Mouse (Mus musculus) forebrain, embryonic 11.5 days (tissue): Measurements from ENCODE around the gene Sipa1l3. TPM values are rescaled to one million over a fixed set of nuclear protein-coding genes. Genes with fewer than 3 reads are reported as not detected.

ENCODE experiments used
- ATAC-seq: fragments of 200-750 bp; cut with Nextera tagmentation; replicated peaks from 2 replicates; pipeline ENCODE4 v1.8.0; 2017; ENCODE audit warnings: moderate TSS enrichment; ENCODE audit not compliant: low FRiP score
- DNase-seq: peaks from one replicate; pipeline ENCODE4 v3.0.0-alpha.2; 2017; ENCODE audit warnings: low spot score
- H3K27ac ChIP-seq: fragments of 300-500 bp; sonication (generic); 2 replicates; pipeline ENCODE4 v1.5.1; 2014; ENCODE audit warnings: low read depth, low read length
- H3K27me3 ChIP-seq: fragments of 300-500 bp; sonication (generic); 2 replicates; pipeline ENCODE4 v1.6.1; 2014; ENCODE audit warnings: mild to moderate bottlenecking, low read length, mixed read lengths; ENCODE audit not compliant: control insufficient read depth, insufficient read depth
- H3K36me3 ChIP-seq: fragments of 300-500 bp; sonication (generic); 2 replicates; pipeline ENCODE4 v1.6.1; 2014; ENCODE audit warnings: mild to moderate bottlenecking, low read length, moderate library complexity, mixed read lengths; ENCODE audit not compliant: control insufficient read depth, insufficient read depth
- H3K4me1 ChIP-seq: fragments of 300-500 bp; sonication (generic); replicated peaks from 2 replicates; pipeline ENCODE4 v1.6.1; 2014; ENCODE audit warnings: low read length, mixed read lengths; ENCODE audit not compliant: control insufficient read depth, insufficient read depth
- H3K4me2 ChIP-seq: fragments of 300-500 bp; sonication (generic); 2 replicates; pipeline ENCODE4 v1.6.1; 2014; ENCODE audit warnings: low read depth, mild to moderate bottlenecking, low read length, moderate library complexity, mixed read lengths; ENCODE audit not compliant: severe bottlenecking
- H3K4me3 ChIP-seq: fragments of 300-500 bp; sonication (generic); 2 replicates; pipeline ENCODE4 v1.5.1; 2014; ENCODE audit warnings: low read depth, low read length
- H3K9ac ChIP-seq: fragments of 300-500 bp; sonication (generic); 2 replicates; pipeline ENCODE4 v1.6.1; 2014; ENCODE audit warnings: low read length
- H3K9me3 ChIP-seq: fragments of 300-500 bp; sonication (generic); 2 replicates; pipeline ENCODE4 v1.6.1; 2016; ENCODE audit warnings: low read length, mixed read lengths; ENCODE audit not compliant: control insufficient read depth
- WGBS: fragments of 180-500 bp; shearing (Covaris S2); extraction: QIAGEN DNeasy Blood & Tissue Kit; methylation state at CpG from one replicate; pipeline ENCODE4 v1.1.7; 2014; 5-methylcytosine and 5-hydroxymethylcytosine counted together
- polyA plus RNA-seq: library from polyadenylated mRNA; unstranded; fragments of >200 nt; fragmentation: Nextera tagmentation; extraction: Ambion mirVana; gene quantifications from 2 replicates; pipeline ENCODE4 v1.2.1, GENCODE M21; 2014

Gene Sipa1l3
- polyA plus RNA-seq, 1 experiment from 2014 or later: 15.9 TPM

- H3K9me3 ChIP-seq: no peaks in the 10 kb centered on the region
- DNase-seq: no peak
Measured at GRCm38 (mm10) chr7:29432180-29432946, 86.1 kb downstream of the Sipa1l3 start.

GRCm38 (mm10) chr7:29430739-29431211 is 87.7 kb downstream of the Sipa1l3 start:
- H3K4me2 ChIP-seq: no peak overlapping the region
- no peak for ATAC-seq
- DNase-seq: no peak
- no peaks in the 10 kb centered on the region for H3K9me3 ChIP-seq
- no peak overlapping the region for H3K4me3 ChIP-seq
- no peaks in the 10 kb centered on the region for H3K36me3 ChIP-seq
- 15% methylated on average over 6 of the region's 6 CpGs for WGBS
- H3K4me1 ChIP-seq: peaks cover 20% of the 10 kb centered on the region
- no peak overlapping the region for H3K27ac ChIP-seq
- H3K27me3 ChIP-seq: no peaks in the 10 kb centered on the region
- no peak overlapping the region for H3K9ac ChIP-seq

More at GRCm38 (mm10) chr7:29432180-29432946, 86.1 kb downstream of the Sipa1l3 start:
- Histone ChIP-seq H3K4me2 (0 out of 2 replicates have a peak overlapping the region, but pooled peaks have one; percentile 5), H3K27me3 (no peaks in the 10 kb centered on the region), H3K4me3 (no peak overlapping the region), H3K9ac (0 out of 2 replicates have a peak overlapping the region, but pooled peaks have one; percentile 10), H3K36me3 (no peaks in the 10 kb centered on the region), H3K27ac (0 out of 2 replicates have a peak overlapping the region, but pooled peaks have one; percentile 25), H3K4me1 (peaks cover 20% of the 10 kb centered on the region)
- ATAC-seq: peak; percentile 57
- WGBS: 17% methylated on average over 15 of the region's 15 CpGs

GRCm38 (mm10) chr7:29426056-29426455 is 92.4 kb downstream of the Sipa1l3 start:
- H3K4me2 ChIP-seq: no peak overlapping the region
- no peaks in the 10 kb centered on the region for H3K9me3 ChIP-seq
- DNase-seq (no peak), ATAC-seq (no peak)
- H3K27ac ChIP-seq: no peak overlapping the region
- H3K4me3 ChIP-seq: no peak overlapping the region
- no peaks in the 10 kb centered on the region for H3K27me3 ChIP-seq
- no peak overlapping the region for H3K9ac ChIP-seq
- no peaks in the 10 kb centered on the region for H3K36me3 ChIP-seq
- H3K4me1 ChIP-seq: peaks cover 5% of the 10 kb centered on the region
- WGBS: 83% methylated on average over 8 of the region's 8 CpGs

- no peaks in the 10 kb centered on the region for H3K9me3 ChIP-seq
- H3K36me3 ChIP-seq: no peaks in the 10 kb centered on the region
- H3K27me3 ChIP-seq: no peaks in the 10 kb centered on the region
- DNase-seq: no peak
- no peak overlapping the region for H3K27ac ChIP-seq
- peaks cover 1% of the 10 kb centered on the region; the same call in 1 of the 2 replicates for H3K4me1 ChIP-seq
- 88% methylated on average over 7 of the region's 7 CpGs for WGBS
- H3K4me2 ChIP-seq: no peak overlapping the region
- no peak for ATAC-seq
- H3K9ac ChIP-seq: no peak overlapping the region
- no peak overlapping the region for H3K4me3 ChIP-seq
Measured at GRCm38 (mm10) chr7:29425413-29425827, 93.0 kb downstream of the Sipa1l3 start.

GRCm38 (mm10) chr7:29424690-29425089 is 93.8 kb downstream of the Sipa1l3 start:
- 76% methylated on average over 5 of the region's 5 CpGs for WGBS
- H3K9ac ChIP-seq: no peak overlapping the region

GRCm38 (mm10) chr7:29421909-29422244 is 96.6 kb downstream of the Sipa1l3 start:
- Histone ChIP-seq H3K4me2 (no peak overlapping the region), H3K4me1 (peaks cover 13% of the 10 kb centered on the region), H3K9ac (no peak overlapping the region), H3K4me3 (no peak overlapping the region), H3K27ac (no peak overlapping the region), H3K36me3 (no peaks in the 10 kb centered on the region), H3K9me3 (no peaks in the 10 kb centered on the region), H3K27me3 (no peaks in the 10 kb centered on the region)
- ATAC-seq (no peak; the same call in 1 of the 2 replicates), DNase-seq (no peak)
- WGBS: 37% methylated on average over 3 of the region's 3 CpGs

More at GRCm38 (mm10) chr7:29424690-29425089, 93.8 kb downstream of the Sipa1l3 start:
- Histone ChIP-seq H3K4me3 (no peak overlapping the region), H3K36me3 (no peaks in the 10 kb centered on the region), H3K27ac (no peak overlapping the region), H3K27me3 (no peaks in the 10 kb centered on the region), H3K4me1 (peaks cover 3% of the 10 kb centered on the region; the same call in 1 of the 2 replicates), H3K4me2 (no peak overlapping the region), H3K9me3 (no peaks in the 10 kb centered on the region)
- no peak for ATAC-seq
- DNase-seq: no peak

- Histone ChIP-seq H3K9ac (no peak overlapping the region), H3K4me2 (no peak overlapping the region), H3K27ac (peak overlapping the region; percentile 32; the same call in 1 of the 2 replicates), H3K36me3 (no peaks in the 10 kb centered on the region), H3K4me1 (peaks cover 15% of the 10 kb centered on the region), H3K4me3 (no peak overlapping the region), H3K27me3 (no peaks in the 10 kb centered on the region), H3K9me3 (no peaks in the 10 kb centered on the region)
- DNase-seq: no peak
- 25% methylated on average over 12 of the region's 12 CpGs for WGBS
- ATAC-seq: peak; percentile 42; the same call in 1 of the 2 replicates
Measured at GRCm38 (mm10) chr7:29421240-29421908, 97.1 kb downstream of the Sipa1l3 start.

GRCm38 (mm10) chr7:29419836-29420235 is 98.6 kb downstream of the Sipa1l3 start:
- H3K36me3 ChIP-seq: no peaks in the 10 kb centered on the region
- ATAC-seq: no peak
- WGBS: 59% methylated on average over 4 of the region's 4 CpGs
- no peak overlapping the region for H3K9ac ChIP-seq
- no peak overlapping the region for H3K4me2 ChIP-seq
- DNase-seq: no peak
- peaks cover 15% of the 10 kb centered on the region for H3K4me1 ChIP-seq
- no peak overlapping the region for H3K4me3 ChIP-seq
- H3K27ac ChIP-seq: no peak overlapping the region
- H3K27me3 ChIP-seq: no peaks in the 10 kb centered on the region
- H3K9me3 ChIP-seq: no peaks in the 10 kb centered on the region
